8 mouse cellular contexts compared by ENCODE assay signal in genomic region chr12:17267316-17267715, GRCm38 (mm10). TPM values are rescaled to one million over a fixed set of nuclear protein-coding genes. Genes with fewer than 3 reads are reported as not detected.
DNase-seq lines count a peak whose midpoint lies in the region; ATAC-seq and TF ChIP-seq lines count a peak whose summit lies in the region.

No protein-coding gene starts in this region.

- TF ChIP-seq CTCF in gastrocnemius, adult 2 months (IDR thresholded peaks at IDR 0.05): no peak
- no peak for TF ChIP-seq CTCF in cortical plate, adult 2 months (IDR thresholded peaks at IDR 0.05; ENCODE audit: extremely low read depth, insufficient read depth, low read length)

- no peaks in the 10 kb centered on the region for H3K9me3 ChIP-seq in midbrain, embryonic 15.5 days

- ATAC-seq in midbrain, embryonic 15.5 days (replicated peaks): no peak

- TF ChIP-seq POLR2A in cortical plate, adult 2 months (IDR thresholded peaks at IDR 0.05; ENCODE audit: extremely low read depth, insufficient read depth, low read length): no peak

- 9% methylated on average over 4 of the region's 4 CpGs for WGBS in midbrain, embryonic 15.5 days

- no peak for DNase-seq in gastrocnemius, adult 2 months
- no peak for DNase-seq in gastrocnemius, postnatal 10 days
- peak; percentile 34 for DNase-seq in 416B (ENCODE audit: low read depth)
- peak; percentile 72 to 90 for DNase-seq in layer of hippocampus, adult 18-20 months (ENCODE audit: low spot score in 2 of 2)
- no peak for DNase-seq in spleen, postnatal 14 days (ENCODE audit: low spot score in 2 of 2)
- DNase-seq in T-cell, adult 2 months (ENCODE audit: low spot score): no peak

- H3K9ac ChIP-seq in midbrain, embryonic 15.5 days: peak overlapping the region; percentile 81

- H3K4me3 ChIP-seq in gastrocnemius, adult 2 months: peak overlapping the region; percentile 93
- H3K4me3 ChIP-seq in cortical plate, adult 2 months (ENCODE audit: insufficient read depth, low read length): peak overlapping the region; percentile 95
- H3K4me3 ChIP-seq in midbrain, embryonic 15.5 days: peak overlapping the region; percentile 88

- peaks cover 16% of the 10 kb centered on the region for H3K4me1 ChIP-seq in cortical plate, adult 2 months (ENCODE audit: control insufficient read depth, insufficient read depth, low read length)
- peaks cover 40% of the 10 kb centered on the region for H3K4me1 ChIP-seq in midbrain, embryonic 15.5 days

- peaks cover 21% of the 10 kb centered on the region; the same call in 1 of the 2 replicates for H3K36me3 ChIP-seq in midbrain, embryonic 15.5 days (replicated peaks)

- intact Hi-C loops in gastrocnemius, adult 2 months (cut with DNase I): no loop called here

- H3K27me3 ChIP-seq in midbrain, embryonic 15.5 days (replicated peaks): no peaks in the 10 kb centered on the region

- peak overlapping the region; percentile 72 for H3K4me2 ChIP-seq in midbrain, embryonic 15.5 days

- peak overlapping the region; percentile 92 for H3K27ac ChIP-seq in gastrocnemius, adult 2 months
- H3K27ac ChIP-seq in cortical plate, adult 2 months (ENCODE audit: insufficient read depth, low read length): no peak overlapping the region
- peak overlapping the region; percentile 85; the same call in 1 of the 2 replicates for H3K27ac ChIP-seq in midbrain, embryonic 15.5 days

RNA-seq across cellular contexts. Expression of gene Pdia6, which starts 1.0 kb away (rescaled TPM):
- total RNA-seq in gastrocnemius, adult 2 months (2021): 10 to 100 TPM; 40.1 to 49.5 TPM
- total RNA-seq in gastrocnemius, postnatal 10 days (2021): 10 to 100 TPM; 78.9 to 89.6 TPM
- 87.3 and 96.5 TPM in 2 replicates for polyA plus RNA-seq in cortical plate, adult 2 months (2012; rRNA removed)
- 100 to 1,000 TPM; 146 to 153 TPM for total RNA-seq in layer of hippocampus, adult 18-20 months (2021)
- polyA plus RNA-seq in midbrain, embryonic 15.5 days (2015; fragmentation: Nextera tagmentation; extraction: Ambion mirVana): 270 and 273 TPM in 2 replicates

Comparison
In these comparisons a context has a peak if more than half of its experiments do, and no peak if none do; other contexts are left out.
1. DNase-seq: peak in 416B (single experiment) and layer of hippocampus, adult 18-20 months (2 of 2); none in gastrocnemius, adult 2 months (single experiment), gastrocnemius, postnatal 10 days (single experiment), spleen, postnatal 14 days (0 of 2) and T-cell, adult 2 months (single experiment).
2. Peak in every context shown above with its lines, with median percentiles within 50 percentile points of each other: H3K4me3 ChIP-seq.